Mouse (Mus musculus): ENCODE results near the gene 1810049J17Rik.
"Not testable (repeated sequence)": the region's sequence is repeated elsewhere in the genome, so short reads cannot be mapped to it uniquely, and the experiment has no call there.

The 1810049J17Rik gene

GRCm38 (mm10) chr15:12321788-12322621, at the start of gene 1810049J17Rik:
1810049J17Rik (minus strand) TSS chr15:12321899.
- peak; percentile 63 for DNase-seq (ENCODE audit: low spot score)

GRCm38 (mm10) chr15:12371183-12371582, 49.5 kb upstream of the 1810049J17Rik start:
- DNase-seq (ENCODE audit: low spot score), result peak; percentile 81

- no peak for DNase-seq (ENCODE audit: low spot score)
Measured at GRCm38 (mm10) chr15:12370096-12370495, 48.4 kb upstream of the 1810049J17Rik start.

- no peak for DNase-seq (ENCODE audit: low spot score)
Measured at GRCm38 (mm10) chr15:12368850-12369249, 47.2 kb upstream of the 1810049J17Rik start.

- DNase-seq (ENCODE audit: low spot score), result no peak
Measured at GRCm38 (mm10) chr15:12368357-12368756, 46.7 kb upstream of the 1810049J17Rik start.

GRCm38 (mm10) chr15:12367306-12368080, 45.8 kb upstream of the 1810049J17Rik start:
- no peak for DNase-seq (ENCODE audit: low spot score)

- not testable (repeated sequence) for DNase-seq (ENCODE audit: low spot score)
Measured at GRCm38 (mm10) chr15:12366580-12367305, 45.0 kb upstream of the 1810049J17Rik start.

- peak; percentile 34 for DNase-seq (ENCODE audit: low spot score)
Measured at GRCm38 (mm10) chr15:12366072-12366469, 44.4 kb upstream of the 1810049J17Rik start.

GRCm38 (mm10) chr15:12365416-12366071, 43.8 kb upstream of the 1810049J17Rik start:
- DNase-seq (ENCODE audit: low spot score), result no peak

GRCm38 (mm10) chr15:12364096-12364495, 42.4 kb upstream of the 1810049J17Rik start:
- no peak for DNase-seq (ENCODE audit: low spot score)

GRCm38 (mm10) chr15:12362701-12363040, 41.0 kb upstream of the 1810049J17Rik start:
- no peak for DNase-seq (ENCODE audit: low spot score)

- no peak for DNase-seq (ENCODE audit: low spot score)
Measured at GRCm38 (mm10) chr15:12362001-12362700, 40.5 kb upstream of the 1810049J17Rik start.

- no peak for DNase-seq (ENCODE audit: low spot score)
Measured at GRCm38 (mm10) chr15:12360519-12361212, 39.0 kb upstream of the 1810049J17Rik start.

GRCm38 (mm10) chr15:12358384-12358783, 36.7 kb upstream of the 1810049J17Rik start:
- no peak for DNase-seq (ENCODE audit: low spot score)

GRCm38 (mm10) chr15:12357459-12357858, 35.8 kb upstream of the 1810049J17Rik start:
- DNase-seq (ENCODE audit: low spot score), result no peak

- no peak for DNase-seq (ENCODE audit: low spot score)
Measured at GRCm38 (mm10) chr15:12355907-12356306, 34.2 kb upstream of the 1810049J17Rik start.

- DNase-seq (ENCODE audit: low spot score), result no peak
Measured at GRCm38 (mm10) chr15:12355261-12355660, 33.6 kb upstream of the 1810049J17Rik start.

GRCm38 (mm10) chr15:12354281-12354810, 32.6 kb upstream of the 1810049J17Rik start:
- DNase-seq (ENCODE audit: low spot score), result no peak

- no peak for DNase-seq (ENCODE audit: low spot score)
Measured at GRCm38 (mm10) chr15:12351470-12351869, 29.8 kb upstream of the 1810049J17Rik start.

- no peak for DNase-seq (ENCODE audit: low spot score)
Measured at GRCm38 (mm10) chr15:12349840-12350239, 28.1 kb upstream of the 1810049J17Rik start.

Measured in adipocyte (in vitro differentiated cells).